Mouse (Mus musculus) inflammation-experienced regulatory T-cells, adult 6 months (primary cell): ENCODE data around the gene Gipc1. TPM values are rescaled to one million over a fixed set of nuclear protein-coding genes. Genes with fewer than 3 reads are reported as not detected.

Experiments used
- ATAC-seq: one replicate; pipeline ENCODE4 v1.8.0; 2017
- polyA plus RNA-seq, 3 experiments: library from polyadenylated mRNA; unstranded; fragments of 100-300 nt; shearing (Covaris generic); gene quantifications; one replicate each; pipeline ENCODE4 v1.2.1; 2017

Gene Gipc1
- 10 to 100 TPM; 14.4 to 18.1 (median 14.7) TPM for polyA plus RNA-seq

GRCm38 (mm10) chr8:83652030-83652743 is at the start of gene Gipc1:
Gene Gipc1, plus strand, starts transcription at chr8:83652677.
- ATAC-seq = peak; percentile 97

- peak; percentile 82 for ATAC-seq
Measured at GRCm38 (mm10) chr8:83607661-83608397, 44.6 kb upstream of the Gipc1 start, which contains the start of the genes Tecr and Dnajb1. Gene Tecr, minus strand, starts transcription at chr8:83607971. Gene Dnajb1, plus strand, starts transcription at chr8:83608193.

GRCm38 (mm10) chr8:83608398-83608829 is 44.1 kb upstream of the Gipc1 start:
- ATAC-seq = peak; percentile 53

GRCm38 (mm10) chr8:83609086-83609485 is 43.4 kb upstream of the Gipc1 start:
- no peak for ATAC-seq

- ATAC-seq = no peak
Measured at GRCm38 (mm10) chr8:83609547-83610180, 42.8 kb upstream of the Gipc1 start.

GRCm38 (mm10) chr8:83611921-83612320 is 40.6 kb upstream of the Gipc1 start:
- no peak for ATAC-seq

GRCm38 (mm10) chr8:83613695-83614094 is 38.8 kb upstream of the Gipc1 start:
- no peak for ATAC-seq

GRCm38 (mm10) chr8:83616625-83617024 is 35.9 kb upstream of the Gipc1 start:
- ATAC-seq = no peak

- ATAC-seq = no peak
Measured at GRCm38 (mm10) chr8:83617111-83617510, 35.4 kb upstream of the Gipc1 start.

GRCm38 (mm10) chr8:83618566-83618965 is 33.9 kb upstream of the Gipc1 start:
- no peak for ATAC-seq

- no peak for ATAC-seq
Measured at GRCm38 (mm10) chr8:83619568-83620285, 32.8 kb upstream of the Gipc1 start.

- no peak for ATAC-seq
Measured at GRCm38 (mm10) chr8:83621691-83622388, 30.6 kb upstream of the Gipc1 start.

- peak; percentile 97 for ATAC-seq
Measured at GRCm38 (mm10) chr8:83622389-83622989, 30.0 kb upstream of the Gipc1 start.

GRCm38 (mm10) chr8:83623549-83623948 is 28.9 kb upstream of the Gipc1 start:
- ATAC-seq = no peak

- no peak for ATAC-seq
Measured at GRCm38 (mm10) chr8:83624739-83625138, 27.7 kb upstream of the Gipc1 start.

- ATAC-seq = no peak
Measured at GRCm38 (mm10) chr8:83625676-83626299, 26.7 kb upstream of the Gipc1 start.

- ATAC-seq = no peak
Measured at GRCm38 (mm10) chr8:83632083-83632707, 20.3 kb upstream of the Gipc1 start.

- no peak for ATAC-seq
Measured at GRCm38 (mm10) chr8:83638856-83639255, 13.6 kb upstream of the Gipc1 start.

GRCm38 (mm10) chr8:83639649-83640048 is 12.8 kb upstream of the Gipc1 start:
- ATAC-seq = no peak

GRCm38 (mm10) chr8:83647511-83647910 is 5.0 kb upstream of the Gipc1 start:
- ATAC-seq = no peak

GRCm38 (mm10) chr8:83648031-83648430 is 4.4 kb upstream of the Gipc1 start:
- ATAC-seq = no peak
